Mouse (Mus musculus) forebrain, postnatal 0 days (tissue): Measurements from ENCODE around the gene Taar7e. TPM values are rescaled to one million over a fixed set of nuclear protein-coding genes. Genes with fewer than 3 reads are reported as not detected.

Source experiments
- ATAC-seq: fragments of 200-750 bp; cut with Nextera tagmentation; 2 replicates; pipeline ENCODE4 v1.8.0; 2017; ENCODE audit warnings: mild to moderate bottlenecking, moderate library complexity
- DNase-seq: peaks from one replicate; pipeline ENCODE4 v3.0.0-alpha.2; 2015
- H3K27ac ChIP-seq: fragments of 300-500 bp; sonication (generic); 2 replicates; pipeline ENCODE4 v1.5.1; 2014; ENCODE audit warnings: low read depth, mild to moderate bottlenecking, antibody characterized with exemption, low read length, moderate library complexity, mixed read lengths
- H3K27me3 ChIP-seq: fragments of 300-500 bp; sonication (generic); 2 replicates; pipeline ENCODE4 v1.6.1; 2014; ENCODE audit warnings: mild to moderate bottlenecking, low read length, mixed read lengths; ENCODE audit not compliant: insufficient read depth
- H3K36me3 ChIP-seq: fragments of 300-500 bp; sonication (generic); 2 replicates; pipeline ENCODE4 v1.6.1; 2014; ENCODE audit warnings: mild to moderate bottlenecking, moderate library complexity; ENCODE audit not compliant: insufficient read depth
- H3K4me1 ChIP-seq: fragments of 300-500 bp; sonication (generic); 2 replicates; pipeline ENCODE4 v1.6.1; 2014; ENCODE audit warnings: antibody characterized with exemption; ENCODE audit not compliant: insufficient read depth
- H3K4me2 ChIP-seq: fragments of 300-500 bp; sonication (generic); 2 replicates; pipeline ENCODE4 v1.6.1; 2014; ENCODE audit warnings: low read depth, mild to moderate bottlenecking, moderate library complexity
- H3K4me3 ChIP-seq: fragments of 300-500 bp; sonication (generic); 2 replicates; pipeline ENCODE4 v1.5.1; 2014; ENCODE audit warnings: low read depth, low read length, mixed read lengths
- H3K9ac ChIP-seq: fragments of 300-500 bp; sonication (generic); 2 replicates; pipeline ENCODE4 v1.6.1; 2014; ENCODE audit warnings: mild to moderate bottlenecking
- H3K9me3 ChIP-seq: fragments of 300-500 bp; sonication (generic); 2 replicates; pipeline ENCODE4 v1.6.1; 2016; ENCODE audit warnings: low read length
- CTCF ChIP-seq: sonication (generic); IDR thresholded peaks from 2 replicates; pipeline ENCODE4 v1.5.1; 2016; ENCODE audit warnings: antibody characterized with exemption, control low read depth, low read depth
- WGBS: fragments of 180-500 bp; shearing (Covaris S2); extraction: QIAGEN DNeasy Blood & Tissue Kit; methylation state at CpG from one replicate; pipeline ENCODE4 v1.1.7; 2014; 5-methylcytosine and 5-hydroxymethylcytosine counted together
- polyA plus RNA-seq: library from polyadenylated mRNA; unstranded; fragments of >200 nt; fragmentation: Nextera tagmentation; extraction: Ambion mirVana; gene quantifications from 2 replicates; pipeline ENCODE4 v1.2.1, GENCODE M21; 2015
- total RNA-seq: library from RNA; depleted of rRNA; stranded (reverse); fragments of >200 nt; gene quantifications from 2 replicates; pipeline ENCODE4 v1.2.3, GENCODE M21; 2014; rRNA removed

The Taar7e gene
- total RNA-seq (not detected in 2 replicates), polyA plus RNA-seq (not detected in 2 replicates)

- no peak for TF ChIP-seq CTCF
- Histone ChIP-seq H3K9me3 (no peaks in the 10 kb centered on the region), H3K9ac (no peak within 1 kb of the TSS), H3K4me3 (no peak within 1 kb of the TSS), H3K27me3 (no peaks in the 10 kb centered on the region), H3K36me3 (no peaks in the 10 kb centered on the region), H3K27ac (no peak within 1 kb of the TSS), H3K4me2 (no peak within 1 kb of the TSS), H3K4me1 (no peaks in the 10 kb centered on the region)
- ATAC-seq = no peak
- WGBS = 90% methylated on average over 2 of the region's 2 CpGs
- DNase-seq = no peak
These were observed at the start of gene Taar7e for GRCm38 (mm10) chr10:24037314-24037713. Gene Taar7e (plus strand): TSS chr10:24037614.

GRCm38 (mm10) chr10:23993381-23993780 is 44.0 kb upstream of the Taar7e start, which contains the start of gene Taar7a:
Gene Taar7a (minus strand): TSS chr10:23993481.
- Histone ChIP-seq H3K9me3 (no peaks in the 10 kb centered on the region), H3K4me3 (no peak within 1 kb of the TSS), H3K27ac (no peak within 1 kb of the TSS), H3K4me1 (no peaks in the 10 kb centered on the region), H3K36me3 (no peaks in the 10 kb centered on the region), H3K9ac (no peak within 1 kb of the TSS), H3K27me3 (no peaks in the 10 kb centered on the region), H3K4me2 (no peak within 1 kb of the TSS)
- 83% methylated on average over 3 of the region's 3 CpGs for WGBS
- no peak for DNase-seq
- ATAC-seq = no peak
- TF ChIP-seq CTCF = no peak

- no peak within 1 kb of the TSS for H3K9ac ChIP-seq
- no peak within 1 kb of the TSS for H3K4me3 ChIP-seq
- 88% methylated on average over 1 of the region's 1 CpGs for WGBS
- no peak for TF ChIP-seq CTCF
- H3K27me3 ChIP-seq = no peaks in the 10 kb centered on the region
- no peak within 1 kb of the TSS for H3K4me2 ChIP-seq
- no peak within 1 kb of the TSS for H3K27ac ChIP-seq
- no peak for ATAC-seq
- no peak for DNase-seq
- H3K36me3 ChIP-seq = no peaks in the 10 kb centered on the region
- no peaks in the 10 kb centered on the region for H3K4me1 ChIP-seq
- no peaks in the 10 kb centered on the region for H3K9me3 ChIP-seq
These were observed 37.8 kb upstream of the Taar7e start, which contains the start of gene Taar7b for GRCm38 (mm10) chr10:23999639-24000038. Gene Taar7b (plus strand): TSS chr10:23999939.

- no peak for TF ChIP-seq CTCF
- Histone ChIP-seq H3K27me3 (no peaks in the 10 kb centered on the region), H3K4me1 (no peaks in the 10 kb centered on the region), H3K36me3 (no peaks in the 10 kb centered on the region), H3K4me3 (no peak overlapping the region), H3K27ac (no peak overlapping the region), H3K9me3 (no peaks in the 10 kb centered on the region), H3K9ac (no peak overlapping the region), H3K4me2 (no peak overlapping the region)
- ATAC-seq (no peak), DNase-seq (no peak)
- 66% methylated on average over 1 of the region's 1 CpGs for WGBS
These were observed 31.0 kb upstream of the Taar7e start for GRCm38 (mm10) chr10:24006442-24006841.

- TF ChIP-seq CTCF = no peak
- no peaks in the 10 kb centered on the region for H3K4me1 ChIP-seq
- DNase-seq (no peak), ATAC-seq (no peak)
- H3K27me3 ChIP-seq = no peaks in the 10 kb centered on the region
- no peak overlapping the region for H3K9ac ChIP-seq
- no peaks in the 10 kb centered on the region for H3K9me3 ChIP-seq
- no peak overlapping the region for H3K4me3 ChIP-seq
- H3K27ac ChIP-seq = no peak overlapping the region
- WGBS = 38% methylated on average over 2 of the region's 2 CpGs
- H3K36me3 ChIP-seq = no peaks in the 10 kb centered on the region
- no peak overlapping the region for H3K4me2 ChIP-seq
These were observed 30.4 kb upstream of the Taar7e start for GRCm38 (mm10) chr10:24007034-24007433.

GRCm38 (mm10) chr10:24008143-24008542 is 29.3 kb upstream of the Taar7e start:
- Histone ChIP-seq H3K27me3 (no peaks in the 10 kb centered on the region), H3K9me3 (no peaks in the 10 kb centered on the region), H3K36me3 (no peaks in the 10 kb centered on the region), H3K4me3 (no peak overlapping the region), H3K27ac (no peak overlapping the region), H3K9ac (no peak overlapping the region), H3K4me1 (no peaks in the 10 kb centered on the region), H3K4me2 (no peak overlapping the region)
- 93% methylated on average over 1 of the region's 1 CpGs for WGBS
- ATAC-seq = no peak
- TF ChIP-seq CTCF = no peak
- DNase-seq = no peak

GRCm38 (mm10) chr10:24026922-24027321 is 10.5 kb upstream of the Taar7e start, which contains the start of gene Taar7d:
Gene Taar7d (plus strand): TSS chr10:24027222.
- H3K36me3 ChIP-seq = no peaks in the 10 kb centered on the region
- no peaks in the 10 kb centered on the region for H3K27me3 ChIP-seq
- H3K4me1 ChIP-seq = no peaks in the 10 kb centered on the region
- H3K9ac ChIP-seq = no peak within 1 kb of the TSS
- ATAC-seq = no peak
- no peak within 1 kb of the TSS for H3K27ac ChIP-seq
- H3K9me3 ChIP-seq = no peaks in the 10 kb centered on the region
- no peak for TF ChIP-seq CTCF
- no peak for DNase-seq
- no peak within 1 kb of the TSS for H3K4me2 ChIP-seq
- H3K4me3 ChIP-seq = no peak within 1 kb of the TSS
